Mouse (Mus musculus): ENCODE data around the gene Eps8. TPM values are rescaled to one million over a fixed set of nuclear protein-coding genes. Genes with fewer than 3 reads are reported as not detected.

Eps8 gene
- total and polyA plus RNA-seq, 2 experiments from 2014 or later: 27.2 to 29.9 TPM

- Histone ChIP-seq H3K4me3 (ENCODE audit: low read depth, low read length) (no peak overlapping the region), H3K27ac (ENCODE audit: low read depth, low read length) (no peak overlapping the region), H3K9ac (replicated peaks; ENCODE audit: low read length, poor library complexity, severe bottlenecking) (no peak overlapping the region), H3K9me3 (ENCODE audit: low read length) (no peaks in the 10 kb centered on the region), H3K4me1 (ENCODE audit: insufficient read depth, low read length) (0 out of 2 replicates have a peak, but pooled peaks cover 3% of the 10 kb centered on the region), H3K27me3 (ENCODE audit: insufficient read depth, low read length) (no peaks in the 10 kb centered on the region), H3K4me2 (ENCODE audit: low read depth, low read length, poor library complexity, severe bottlenecking) (no peak overlapping the region), H3K36me3 (ENCODE audit: insufficient read depth, low read length) (no peaks in the 10 kb centered on the region)
- ATAC-seq (ENCODE audit: low FRiP score) (no peak), DNase-seq (ENCODE audit: low spot score) (no peak)
- 96% methylated on average over 4 of the region's 4 CpGs for WGBS
- peak; percentile 31; the same call in 1 of the 2 replicates for TF ChIP-seq CTCF (IDR thresholded peaks at IDR 0.05)
These were observed 185.1 kb downstream of the Eps8 start for GRCm38 (mm10) chr6:137469541-137469940.

- H3K36me3 ChIP-seq (ENCODE audit: insufficient read depth, low read length): peaks cover 3% of the 10 kb centered on the region; the same call in 1 of the 2 replicates
- no peak overlapping the region for H3K9ac ChIP-seq (replicated peaks; ENCODE audit: low read length, poor library complexity, severe bottlenecking)
- 83% methylated on average over 3 of the region's 3 CpGs for WGBS
- no peaks in the 10 kb centered on the region for H3K27me3 ChIP-seq (ENCODE audit: insufficient read depth, low read length)
- H3K4me2 ChIP-seq (ENCODE audit: low read depth, low read length, poor library complexity, severe bottlenecking): no peak overlapping the region
- DNase-seq (ENCODE audit: low spot score) (no peak), ATAC-seq (ENCODE audit: low FRiP score) (no peak)
- H3K4me1 ChIP-seq (ENCODE audit: insufficient read depth, low read length): 0 out of 2 replicates have a peak, but pooled peaks cover 3% of the 10 kb centered on the region
- H3K4me3 ChIP-seq (ENCODE audit: low read depth, low read length): no peak overlapping the region
- TF ChIP-seq CTCF (IDR thresholded peaks at IDR 0.05): no peak
- no peaks in the 10 kb centered on the region for H3K9me3 ChIP-seq (ENCODE audit: low read length)
- H3K27ac ChIP-seq (ENCODE audit: low read depth, low read length): no peak overlapping the region
These were observed 187.0 kb downstream of the Eps8 start for GRCm38 (mm10) chr6:137467696-137468095.

GRCm38 (mm10) chr6:137466256-137466655 is 188.4 kb downstream of the Eps8 start:
- no peaks in the 10 kb centered on the region for H3K9me3 ChIP-seq (ENCODE audit: low read length)
- WGBS: 89% methylated on average over 2 of the region's 2 CpGs
- H3K4me3 ChIP-seq (ENCODE audit: low read depth, low read length): no peak overlapping the region
- no peak for DNase-seq (ENCODE audit: low spot score)
- H3K27ac ChIP-seq (ENCODE audit: low read depth, low read length): no peak overlapping the region
- no peak overlapping the region for H3K9ac ChIP-seq (replicated peaks; ENCODE audit: low read length, poor library complexity, severe bottlenecking)
- H3K4me2 ChIP-seq (ENCODE audit: low read depth, low read length, poor library complexity, severe bottlenecking): no peak overlapping the region
- H3K4me1 ChIP-seq (ENCODE audit: insufficient read depth, low read length): 0 out of 2 replicates have a peak, but pooled peaks cover 1% of the 10 kb centered on the region
- H3K36me3 ChIP-seq (ENCODE audit: insufficient read depth, low read length): peaks cover 15% of the 10 kb centered on the region
- H3K27me3 ChIP-seq (ENCODE audit: insufficient read depth, low read length): no peaks in the 10 kb centered on the region
- TF ChIP-seq CTCF (IDR thresholded peaks at IDR 0.05): no peak
- no peak for ATAC-seq (ENCODE audit: low FRiP score)

GRCm38 (mm10) chr6:137465253-137465652 is 189.4 kb downstream of the Eps8 start:
- Histone ChIP-seq H3K27me3 (ENCODE audit: insufficient read depth, low read length) (no peaks in the 10 kb centered on the region), H3K4me1 (ENCODE audit: insufficient read depth, low read length) (no peaks in the 10 kb centered on the region), H3K36me3 (ENCODE audit: insufficient read depth, low read length) (peaks cover 15% of the 10 kb centered on the region), H3K9ac (replicated peaks; ENCODE audit: low read length, poor library complexity, severe bottlenecking) (no peak overlapping the region), H3K9me3 (ENCODE audit: low read length) (no peaks in the 10 kb centered on the region), H3K4me3 (ENCODE audit: low read depth, low read length) (no peak overlapping the region), H3K27ac (ENCODE audit: low read depth, low read length) (no peak overlapping the region), H3K4me2 (ENCODE audit: low read depth, low read length, poor library complexity, severe bottlenecking) (no peak overlapping the region)
- peak; percentile 52; the same call in 1 of the 2 replicates for ATAC-seq (ENCODE audit: low FRiP score)
- WGBS: 18% methylated on average over 2 of the region's 2 CpGs
- TF ChIP-seq CTCF (IDR thresholded peaks at IDR 0.05): no peak
- peak; percentile 93 for DNase-seq (ENCODE audit: low spot score)

- Histone ChIP-seq H3K27me3 (ENCODE audit: insufficient read depth, low read length) (no peaks in the 10 kb centered on the region), H3K36me3 (ENCODE audit: insufficient read depth, low read length) (peaks cover 15% of the 10 kb centered on the region), H3K4me2 (ENCODE audit: low read depth, low read length, poor library complexity, severe bottlenecking) (no peak overlapping the region), H3K9me3 (ENCODE audit: low read length) (no peaks in the 10 kb centered on the region), H3K4me1 (ENCODE audit: insufficient read depth, low read length) (no peaks in the 10 kb centered on the region), H3K9ac (replicated peaks; ENCODE audit: low read length, poor library complexity, severe bottlenecking) (no peak overlapping the region), H3K4me3 (ENCODE audit: low read depth, low read length) (no peak overlapping the region), H3K27ac (ENCODE audit: low read depth, low read length) (no peak overlapping the region)
- TF ChIP-seq CTCF (IDR thresholded peaks at IDR 0.05): no peak
- ATAC-seq (ENCODE audit: low FRiP score): no peak
- no peak for DNase-seq (ENCODE audit: low spot score)
- WGBS: 83% methylated on average over 5 of the region's 5 CpGs
These were observed 190.9 kb downstream of the Eps8 start for GRCm38 (mm10) chr6:137463771-137464170.

- H3K9ac ChIP-seq (replicated peaks; ENCODE audit: low read length, poor library complexity, severe bottlenecking): no peak overlapping the region
- H3K27me3 ChIP-seq (ENCODE audit: insufficient read depth, low read length): no peaks in the 10 kb centered on the region
- H3K27ac ChIP-seq (ENCODE audit: low read depth, low read length): no peak overlapping the region
- no peaks in the 10 kb centered on the region for H3K9me3 ChIP-seq (ENCODE audit: low read length)
- H3K4me2 ChIP-seq (ENCODE audit: low read depth, low read length, poor library complexity, severe bottlenecking): no peak overlapping the region
- 88% methylated on average over 7 of the region's 7 CpGs for WGBS
- H3K4me1 ChIP-seq (ENCODE audit: insufficient read depth, low read length): no peaks in the 10 kb centered on the region
- DNase-seq (ENCODE audit: low spot score) (no peak), ATAC-seq (ENCODE audit: low FRiP score) (no peak)
- no peak overlapping the region for H3K4me3 ChIP-seq (ENCODE audit: low read depth, low read length)
- no peak for TF ChIP-seq CTCF (IDR thresholded peaks at IDR 0.05)
- peaks cover 15% of the 10 kb centered on the region for H3K36me3 ChIP-seq (ENCODE audit: insufficient read depth, low read length)
These were observed 196.5 kb downstream of the Eps8 start for GRCm38 (mm10) chr6:137458136-137458535.
